Mouse (Mus musculus): ENCODE results near the gene Vmn2r84.
"Not testable (repeated sequence)": the region's sequence is repeated elsewhere in the genome, so short reads cannot be mapped to it uniquely, and the experiment has no call there.

Vmn2r84 gene

DNA sequence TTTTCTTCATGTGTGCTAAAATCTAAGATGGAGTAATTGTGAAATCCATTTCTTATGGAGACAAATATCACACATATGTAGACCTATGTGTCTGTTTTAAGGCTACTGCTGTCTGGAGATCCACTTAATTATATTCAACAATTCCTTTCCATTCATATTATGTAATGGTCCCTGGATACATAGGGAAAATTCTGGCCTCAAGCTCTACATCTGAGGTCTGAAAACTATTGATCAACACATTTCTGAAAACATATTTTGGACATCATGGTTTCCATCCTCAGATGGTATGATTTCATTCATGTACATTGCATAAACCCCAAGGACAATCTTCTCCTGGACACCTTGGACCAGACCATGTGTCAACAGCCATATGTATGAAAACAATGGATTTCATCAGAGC is at the start of gene Vmn2r84:
Gene Vmn2r84 (minus strand): TSS at position 101 of the 400 bp plus-strand sequence.
- no peak for DNase-seq (ENCODE audit: low spot score)

DNA sequence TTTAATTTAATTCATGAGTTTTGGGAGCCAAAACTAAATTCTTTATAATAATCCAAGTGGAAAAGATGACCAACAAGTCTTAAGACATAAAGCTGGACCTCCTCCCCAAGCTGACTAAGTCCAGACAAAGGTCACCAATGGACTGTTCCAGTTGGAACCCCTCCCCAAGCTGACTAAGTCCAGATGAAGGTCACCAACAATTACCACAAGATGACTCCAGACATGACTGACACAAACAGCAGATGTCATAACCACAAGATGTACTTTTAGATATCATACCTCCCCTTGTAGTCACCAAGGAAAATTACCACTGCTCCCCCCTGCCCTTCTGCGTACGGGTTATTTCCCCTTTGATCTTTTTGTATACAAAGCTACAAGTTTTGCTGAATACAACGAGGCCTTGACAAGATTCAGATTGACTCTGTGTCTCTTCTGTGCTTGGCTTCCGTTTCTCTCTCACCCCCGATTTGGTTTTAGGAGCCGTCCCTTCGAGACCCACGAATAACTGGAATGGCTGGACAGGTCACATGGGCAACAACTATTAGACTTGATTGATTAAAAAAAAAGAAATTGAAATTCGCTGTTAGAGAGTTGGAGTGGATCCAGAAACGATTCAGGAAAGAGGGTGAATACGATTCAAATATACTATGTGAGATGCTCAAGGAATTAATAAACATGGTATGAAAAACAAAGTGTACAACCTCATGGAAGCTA is 40.2 kb upstream of the Vmn2r84 start:
- DNase-seq (ENCODE audit: low spot score), result not testable (repeated sequence)

DNA sequence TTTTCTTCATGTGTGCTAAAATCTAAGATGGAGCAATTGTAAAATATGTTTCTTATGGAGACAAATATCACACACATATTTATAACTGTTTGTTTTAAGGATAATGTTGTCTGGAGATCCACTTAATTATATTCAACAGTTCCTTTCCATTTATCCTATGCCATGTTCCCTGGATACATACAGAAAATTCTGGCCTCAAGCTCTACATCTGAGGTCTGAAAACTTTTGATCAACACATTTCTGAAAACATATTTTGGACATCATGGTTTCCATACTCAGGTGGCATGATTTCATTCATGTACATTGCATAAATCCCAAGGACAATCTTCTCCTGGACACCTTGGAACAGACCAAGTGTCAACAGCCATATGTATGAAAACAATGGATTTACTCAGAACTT is 35.5 kb upstream of the Vmn2r84 start, which contains the start of gene Vmn2r85:
Gene Vmn2r85 (minus strand): TSS at position 101 of the 400 bp plus-strand sequence.
- DNase-seq (ENCODE audit: low spot score), result not testable (repeated sequence)

DNA sequence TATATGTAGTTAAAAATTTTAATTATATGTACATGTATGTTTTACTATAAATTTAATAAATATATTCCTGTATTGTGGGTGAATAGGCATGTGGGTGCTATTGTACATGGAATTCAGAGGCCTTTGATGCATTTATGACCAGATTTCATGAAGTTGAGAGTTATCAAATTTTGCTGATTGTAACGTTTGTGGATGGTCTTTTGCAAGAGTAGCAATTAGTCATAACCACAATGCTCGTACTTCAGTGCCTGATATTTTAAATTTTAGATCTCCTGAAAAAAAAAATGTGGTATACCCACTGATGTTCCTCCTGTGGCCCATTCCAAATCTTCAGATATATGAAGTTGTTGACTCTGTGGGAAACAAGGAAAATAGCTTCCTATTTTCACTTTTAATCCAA is 28.2 kb upstream of the Vmn2r84 start:
- DNase-seq (ENCODE audit: low spot score), result not testable (repeated sequence)

DNA sequence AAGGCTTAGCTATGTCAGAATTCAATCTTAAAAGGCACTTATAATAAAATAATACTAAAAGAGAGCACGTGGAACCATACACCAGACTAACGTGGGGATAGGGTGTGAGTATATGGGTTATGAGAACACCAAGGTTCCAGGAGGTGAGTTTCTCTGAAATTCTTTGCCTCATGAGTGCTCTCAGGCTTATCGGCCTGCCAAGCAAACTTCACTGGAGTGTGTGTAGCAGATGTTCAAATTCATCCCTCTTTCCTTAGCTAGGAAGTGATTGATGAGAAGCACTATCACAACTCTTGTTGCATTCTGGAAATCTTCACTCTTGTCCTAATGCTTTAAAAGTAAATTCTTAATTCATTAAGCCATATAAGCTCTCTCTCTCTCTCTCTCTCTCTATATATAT is 26.3 kb upstream of the Vmn2r84 start:
- no peak for DNase-seq (ENCODE audit: low spot score)

DNA sequence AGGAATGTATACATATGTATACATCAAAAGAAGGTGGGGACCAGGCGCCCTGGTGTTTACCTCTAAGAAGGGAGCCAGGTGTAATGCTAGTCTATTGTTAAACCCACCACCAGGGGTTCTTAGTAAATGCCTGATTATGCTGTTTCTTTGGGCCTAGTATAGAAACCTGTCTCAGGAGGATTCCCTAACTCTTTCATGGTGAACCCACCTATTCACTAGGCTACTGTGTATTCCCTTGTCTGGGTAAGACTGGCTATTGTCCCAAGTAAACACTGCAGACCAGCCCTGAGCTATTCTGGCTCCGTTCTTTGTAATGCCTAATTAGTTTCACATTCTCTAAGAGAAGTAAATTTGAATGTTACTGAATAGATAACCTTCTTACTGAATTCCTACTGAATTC is 25.8 kb upstream of the Vmn2r84 start:
- DNase-seq (ENCODE audit: low spot score), result not testable (repeated sequence)

DNA sequence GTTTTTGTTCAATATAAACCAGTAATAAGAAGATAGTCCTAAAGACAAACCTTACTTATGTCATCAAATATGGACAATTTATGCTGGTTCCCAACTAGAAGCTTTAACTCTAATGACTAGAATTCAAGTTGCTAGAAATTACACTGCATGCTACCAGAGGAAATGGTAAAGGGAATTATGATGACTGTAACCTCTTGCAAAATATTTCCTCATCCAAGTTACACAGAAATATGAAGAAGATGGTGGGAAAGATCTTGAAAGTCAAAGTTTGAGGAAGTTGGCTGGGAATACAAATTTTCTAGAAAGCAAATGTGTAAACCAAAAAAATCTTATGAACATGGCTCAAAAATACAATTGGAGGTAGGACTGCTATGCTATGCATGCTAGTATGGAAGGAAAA is 22.2 kb upstream of the Vmn2r84 start:
- not testable (repeated sequence) for DNase-seq (ENCODE audit: low spot score)

DNA sequence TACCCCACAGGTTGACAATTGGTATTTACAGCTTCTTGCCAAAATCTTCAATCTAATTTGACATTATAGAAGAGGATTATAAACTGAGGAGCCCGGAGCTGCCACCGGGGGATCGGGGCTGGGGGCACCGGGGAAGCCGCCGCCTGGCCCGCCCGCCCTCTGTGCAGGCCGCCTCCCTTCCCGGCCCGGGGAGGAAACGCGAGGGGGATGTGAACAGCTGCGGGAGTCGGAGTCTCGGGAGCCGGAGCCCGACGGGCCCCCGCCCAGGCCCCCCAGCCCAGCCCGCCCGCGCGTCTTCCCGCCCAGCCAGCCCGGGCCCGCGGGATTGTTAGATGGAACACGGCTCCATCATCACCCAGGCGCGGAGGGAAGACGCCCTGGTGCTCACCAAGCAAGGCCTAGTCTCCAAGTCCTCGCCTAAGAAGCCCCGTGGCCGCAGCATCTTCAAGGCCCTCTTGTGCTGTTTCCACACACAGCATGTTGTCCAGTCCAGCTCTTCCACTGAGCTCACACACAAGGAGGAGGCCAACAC is 18.1 kb upstream of the Vmn2r84 start:
- DNase-seq (ENCODE audit: low spot score), result not testable (repeated sequence)

DNA sequence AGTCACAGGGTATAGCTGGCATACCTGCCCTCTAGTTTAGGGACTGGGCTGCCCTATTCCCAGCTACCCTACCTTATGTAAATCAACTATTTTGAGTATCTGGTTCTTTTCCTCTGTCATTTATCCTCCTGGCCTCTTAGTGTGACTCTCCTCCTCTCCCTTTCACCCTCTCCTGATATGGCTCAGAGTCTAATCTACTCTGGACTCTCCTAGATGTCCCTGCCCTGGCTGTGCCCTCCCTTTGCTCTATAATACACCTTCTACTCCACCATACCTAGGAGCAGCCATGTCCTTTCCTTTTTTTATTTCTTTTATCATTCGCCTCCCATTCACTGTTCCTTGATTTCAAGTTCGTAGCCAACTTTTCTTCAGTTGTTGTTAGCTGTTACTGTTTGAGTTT is 19.0 kb downstream of the Vmn2r84 start:
- DNase-seq (ENCODE audit: low spot score), result no peak

DNA sequence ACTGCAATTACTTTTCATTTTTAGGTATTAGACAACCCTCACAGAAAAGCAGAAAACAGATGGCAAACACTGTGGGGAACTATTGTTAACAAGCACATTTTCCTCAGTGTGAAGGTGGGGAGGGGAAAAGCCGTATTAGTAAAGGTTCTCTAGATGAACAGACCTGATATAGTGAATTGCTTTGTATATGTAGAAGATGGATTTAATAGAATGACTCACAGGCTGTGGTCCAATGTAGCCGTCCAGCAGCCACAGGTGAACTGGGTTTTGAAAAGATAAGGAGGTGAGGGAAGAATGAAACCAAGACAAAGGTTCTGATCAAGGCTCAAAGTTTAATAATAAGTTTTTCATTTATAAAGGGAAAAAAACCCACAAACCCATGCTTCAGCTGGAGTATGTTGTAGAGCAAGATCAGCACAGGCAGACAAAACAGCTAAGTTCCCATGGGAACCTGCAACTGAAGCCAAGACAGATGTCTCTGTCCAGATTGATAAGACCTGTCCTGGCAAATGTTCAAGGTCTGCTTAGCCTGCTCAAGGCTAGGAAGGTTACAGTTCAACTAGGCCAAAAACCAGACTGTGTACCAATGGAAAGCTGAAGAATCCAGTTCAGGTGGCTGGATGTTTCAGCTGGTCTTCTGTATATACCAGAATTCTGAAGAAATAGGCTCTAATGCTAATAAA is 21.5 kb downstream of the Vmn2r84 start:
- no peak for DNase-seq (ENCODE audit: low spot score)

DNA sequence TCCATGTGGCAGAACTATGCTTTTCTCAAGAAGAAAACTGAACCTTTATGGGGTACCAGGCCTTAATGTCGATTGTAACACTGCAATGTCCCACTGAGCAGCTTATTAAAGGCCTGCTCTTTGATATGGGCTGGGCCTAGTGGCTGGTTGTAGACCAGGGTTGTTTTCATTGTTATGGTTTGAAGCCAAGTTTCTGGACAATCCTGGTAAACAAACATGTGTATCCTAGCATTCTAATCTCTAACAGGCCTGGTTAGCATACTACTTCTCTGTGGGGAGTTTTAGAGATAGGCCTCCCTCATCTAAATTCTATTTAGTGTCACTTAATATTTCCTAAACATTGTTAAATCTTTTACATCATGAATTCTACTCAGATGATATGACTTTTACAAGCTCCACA is 22.5 kb downstream of the Vmn2r84 start:
- no peak for DNase-seq (ENCODE audit: low spot score)

DNA sequence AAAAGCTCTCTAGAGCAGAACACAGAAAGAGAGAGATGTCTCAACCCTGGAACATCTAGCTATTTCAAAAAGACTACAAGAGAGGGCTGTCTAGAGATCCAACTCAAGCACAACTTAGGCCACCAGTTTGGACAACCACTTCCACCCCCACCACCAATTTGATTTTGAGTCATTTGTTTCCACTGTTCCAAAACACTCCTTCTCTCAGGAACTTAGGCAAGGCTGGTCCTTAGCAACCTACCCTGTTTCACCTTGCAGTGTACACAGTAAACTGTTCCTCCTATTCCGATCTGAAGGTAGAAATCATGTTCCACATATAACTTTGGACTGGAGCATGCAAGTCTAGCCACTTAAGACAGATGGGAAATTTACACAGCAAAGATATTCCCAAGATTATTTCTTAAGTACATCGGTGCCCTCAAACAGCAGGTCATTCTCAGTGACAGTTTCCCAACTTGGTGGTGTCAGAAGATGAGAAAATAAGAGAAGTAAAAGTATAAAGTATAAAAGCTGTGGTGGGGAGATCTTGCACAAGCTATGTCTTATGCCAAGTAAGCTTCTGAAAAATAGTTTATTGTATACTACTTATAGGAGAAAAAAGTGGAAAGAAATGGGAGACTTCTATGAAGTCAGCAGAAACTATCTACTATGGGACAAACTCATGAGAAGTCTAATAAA is 24.0 kb downstream of the Vmn2r84 start:
- no peak for DNase-seq (ENCODE audit: low spot score)

DNA sequence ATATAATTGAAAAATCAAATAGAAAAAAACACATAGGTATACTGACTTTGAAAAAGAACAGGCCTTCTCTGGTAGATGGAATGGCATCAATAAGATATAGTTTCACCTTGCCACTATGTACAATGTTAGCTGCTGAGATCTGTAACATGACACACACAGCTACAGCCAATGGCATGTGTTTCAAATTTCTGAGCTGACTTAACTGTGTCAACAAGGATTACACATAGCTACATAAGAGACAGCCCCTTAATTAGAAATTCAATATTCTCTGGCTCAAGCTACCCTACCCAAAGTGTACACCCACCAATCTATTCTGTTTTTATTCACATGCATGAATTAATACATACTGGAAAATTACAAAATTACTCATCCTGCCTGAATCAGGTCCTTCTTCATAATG is 25.7 kb downstream of the Vmn2r84 start:
- DNase-seq (ENCODE audit: low spot score), result no peak

DNA sequence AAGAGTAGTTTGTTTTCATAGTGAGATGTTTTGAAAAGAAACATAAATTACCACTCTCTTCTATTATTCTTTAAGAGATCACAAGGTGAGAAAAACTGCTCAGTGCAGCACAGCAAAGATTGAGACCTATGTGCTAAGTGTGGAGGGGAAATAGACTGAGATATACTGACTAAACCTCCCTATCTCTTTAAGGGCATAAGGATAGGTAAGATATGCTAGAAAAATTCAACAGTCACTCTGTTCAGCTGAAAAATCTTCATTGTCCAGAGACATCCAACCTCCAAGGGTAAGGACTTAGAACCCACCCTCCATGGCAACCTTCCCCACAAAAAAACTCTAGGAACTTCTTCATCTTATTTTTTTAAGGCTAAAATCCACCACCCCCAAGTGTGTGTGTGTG is 29.4 kb downstream of the Vmn2r84 start:
- no peak for DNase-seq (ENCODE audit: low spot score)

DNA sequence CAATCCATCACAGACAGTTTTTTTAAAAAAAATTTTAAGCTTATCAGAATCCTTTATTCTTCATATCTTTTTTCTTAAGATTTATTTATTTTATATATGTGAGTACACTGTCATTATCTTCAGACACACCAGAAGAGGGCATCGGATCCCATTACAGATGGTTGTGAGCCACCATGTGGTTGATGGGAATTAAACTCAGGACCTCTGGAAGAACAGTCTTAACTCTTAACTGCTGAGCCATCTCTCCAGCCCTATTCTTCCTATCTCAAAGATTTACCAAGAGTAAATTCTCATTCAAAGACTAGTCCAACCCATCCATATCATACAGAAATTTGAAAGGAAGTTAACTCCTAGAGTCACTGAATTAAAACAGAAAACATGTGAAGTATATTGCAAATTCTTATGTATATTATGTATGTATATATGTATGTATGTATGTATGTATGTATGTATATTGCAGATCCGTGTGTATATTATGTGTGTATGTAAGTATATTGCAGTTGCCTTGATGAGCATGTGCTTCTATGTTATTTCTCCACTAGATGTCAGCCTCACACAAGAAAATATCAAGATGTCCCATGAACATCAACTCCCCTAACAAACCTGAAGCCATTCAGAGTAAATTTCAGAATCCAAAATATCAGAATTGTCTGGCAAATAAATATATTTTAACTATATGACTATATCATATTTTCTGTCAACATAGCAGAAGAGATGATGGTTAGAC is 30.5 kb downstream of the Vmn2r84 start:
- no peak for DNase-seq (ENCODE audit: low spot score)

DNA sequence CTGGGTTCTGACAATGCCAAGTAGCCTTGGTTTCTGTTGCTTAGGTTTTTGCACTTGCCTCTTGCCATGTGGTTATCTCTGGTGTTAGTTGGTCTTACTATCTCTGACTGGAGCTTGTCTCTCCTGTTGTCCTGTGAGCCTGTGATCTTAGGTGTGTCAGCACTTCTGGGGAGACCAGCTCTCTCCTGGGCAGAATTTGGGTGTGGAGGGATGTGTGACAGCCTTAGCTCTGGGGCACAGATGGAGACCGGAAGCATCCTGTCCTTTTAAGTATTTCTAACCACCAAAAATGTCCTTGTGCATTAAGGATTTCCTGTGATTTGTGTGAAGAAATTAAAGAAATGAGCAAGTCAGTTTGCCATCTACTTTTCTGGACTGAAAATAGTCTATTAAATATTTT is 50.1 kb downstream of the Vmn2r84 start:
- no peak for DNase-seq (ENCODE audit: low spot score)

DNA sequence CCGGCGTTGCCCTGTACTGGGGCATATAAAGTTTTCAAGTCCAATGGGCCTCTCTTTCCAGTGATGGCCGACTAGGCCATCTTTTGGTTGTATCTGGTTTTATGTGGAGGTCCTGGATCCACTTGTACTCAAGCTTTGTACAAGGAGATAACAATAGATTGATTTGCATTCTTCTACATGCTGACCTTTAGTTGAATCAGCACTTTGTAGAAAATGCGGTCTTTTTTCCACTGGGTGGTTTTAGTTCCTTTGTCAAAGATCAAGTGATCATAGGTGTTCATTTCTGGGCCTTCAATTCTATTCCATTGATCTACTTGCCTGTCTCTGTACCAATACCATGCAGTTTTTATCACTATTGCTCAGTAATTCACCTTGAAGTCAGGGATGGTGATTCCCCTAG is 54.1 kb downstream of the Vmn2r84 start:
- not testable (repeated sequence) for DNase-seq (ENCODE audit: low spot score)

DNA sequence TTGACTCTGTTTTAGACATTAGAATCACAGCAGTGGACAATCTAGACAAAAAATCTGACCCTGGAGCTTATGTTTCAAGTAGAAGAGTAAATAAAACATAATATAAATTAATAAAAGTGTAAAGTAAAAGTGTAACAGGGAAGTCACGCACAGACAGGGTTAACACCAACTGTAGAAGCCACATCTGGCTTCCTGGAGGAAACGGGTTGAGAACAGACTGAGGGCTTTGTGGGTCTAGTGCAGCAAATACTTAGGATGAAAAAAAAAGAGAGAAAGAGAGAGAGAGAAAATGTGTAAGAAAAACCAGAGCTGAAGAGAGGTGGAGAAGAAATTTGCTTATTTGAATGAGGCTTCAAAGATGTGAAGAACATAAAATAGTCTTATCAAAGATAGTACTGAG is 56.6 kb downstream of the Vmn2r84 start:
- DNase-seq (ENCODE audit: low spot score), result no peak

DNA sequence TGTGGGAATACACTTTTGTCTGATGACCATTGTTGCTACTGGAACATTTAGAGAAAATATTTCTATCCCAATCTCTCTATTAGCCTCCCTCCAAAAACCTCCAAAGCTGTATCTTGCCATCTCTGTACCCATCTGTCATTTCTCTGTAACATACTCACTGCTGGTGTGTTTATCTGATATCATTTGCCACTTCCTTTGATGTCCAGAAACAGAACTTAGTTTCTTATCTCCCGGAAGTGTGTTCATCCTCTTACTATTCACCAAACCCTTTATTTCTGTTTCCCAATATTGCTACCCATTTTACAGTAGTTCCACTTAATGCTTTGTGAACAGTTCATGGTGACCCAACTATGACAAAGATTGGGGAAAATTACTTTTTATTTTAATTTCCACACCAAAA is 57.7 kb downstream of the Vmn2r84 start:
- DNase-seq (ENCODE audit: low spot score), result no peak

DNA sequence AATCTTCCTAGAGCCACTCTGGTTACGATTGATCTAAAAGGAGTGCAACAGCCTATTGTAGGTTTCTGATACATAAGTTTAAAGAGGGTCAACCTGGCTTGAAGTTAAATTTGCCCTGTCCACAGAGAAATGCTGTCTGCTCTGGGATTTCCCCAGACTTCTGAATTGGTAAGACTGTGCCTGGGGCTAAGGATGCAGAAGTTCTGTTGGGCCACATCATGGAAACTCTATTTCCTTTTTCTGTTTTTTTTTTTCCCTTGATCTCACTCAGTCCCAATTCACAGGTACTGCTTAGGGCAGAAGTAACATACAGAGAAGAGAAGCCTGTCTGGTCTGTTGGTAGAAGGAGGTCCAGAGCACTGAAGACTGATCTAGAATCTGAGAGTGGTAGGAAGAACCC is 63.4 kb downstream of the Vmn2r84 start:
- no peak for DNase-seq (ENCODE audit: low spot score)

All from yolk sac, embryonic 10.5 days (tissue).